Mouse (Mus musculus) hindbrain, postnatal 0 days (tissue): ENCODE data around the gene Slamf6. TPM values are rescaled to one million over a fixed set of nuclear protein-coding genes. Genes with fewer than 3 reads are reported as not detected.

Experiments
- ATAC-seq: fragments of 200-750 bp; cut with Nextera tagmentation; 2 replicates; pipeline ENCODE4 v1.8.0; 2017; ENCODE audit warnings: mild to moderate bottlenecking, moderate TSS enrichment, moderate library complexity
- DNase-seq: peaks from one replicate; pipeline ENCODE4 v3.0.0-alpha.2; 2015; ENCODE audit warnings: low spot score
- H3K27ac ChIP-seq: fragments of 300-500 bp; sonication (generic); 2 replicates; pipeline ENCODE4 v1.5.1; 2014; ENCODE audit warnings: mild to moderate bottlenecking
- H3K27me3 ChIP-seq: fragments of 300-500 bp; sonication (generic); 2 replicates; pipeline ENCODE4 v1.6.1; 2014; ENCODE audit warnings: low read length, mixed read lengths; ENCODE audit not compliant: insufficient read depth
- H3K36me3 ChIP-seq: fragments of 300-500 bp; sonication (generic); 2 replicates; pipeline ENCODE4 v1.6.1; 2014; ENCODE audit warnings: low read length, mixed read lengths; ENCODE audit not compliant: insufficient read depth
- H3K4me1 ChIP-seq: fragments of 300-500 bp; sonication (generic); 2 replicates; pipeline ENCODE4 v1.6.1; 2014; ENCODE audit warnings: antibody characterized with exemption, low read length, mixed read lengths; ENCODE audit not compliant: insufficient read depth
- H3K4me2 ChIP-seq: fragments of 300-500 bp; sonication (generic); 2 replicates; pipeline ENCODE4 v1.6.1; 2014; ENCODE audit warnings: low read depth, mild to moderate bottlenecking, low read length, moderate library complexity, mixed read lengths
- H3K4me3 ChIP-seq: fragments of 300-500 bp; sonication (generic); 2 replicates; pipeline ENCODE4 v1.5.1; 2014; ENCODE audit warnings: low read length
- H3K9ac ChIP-seq: fragments of 300-500 bp; sonication (generic); replicated peaks from 2 replicates; pipeline ENCODE4 v1.6.1; 2014; ENCODE audit warnings: mild to moderate bottlenecking, low read length, moderate library complexity, mixed read lengths
- H3K9me3 ChIP-seq: fragments of 300-500 bp; sonication (generic); 2 replicates; pipeline ENCODE4 v1.6.1; 2016; ENCODE audit warnings: low read length, mixed read lengths
- CTCF ChIP-seq: IDR thresholded peaks from 2 replicates; pipeline ENCODE4 v1.5.1; 2016; ENCODE audit warnings: antibody characterized with exemption, control low read depth, low read depth
- WGBS: fragments of 180-500 bp; shearing (Covaris S2); extraction: QIAGEN DNeasy Blood & Tissue Kit; methylation state at CpG from one replicate; pipeline ENCODE4 v1.1.7; 2014; 5-methylcytosine and 5-hydroxymethylcytosine counted together
- polyA plus RNA-seq: library from polyadenylated mRNA; unstranded; fragments of >200 nt; fragmentation: Nextera tagmentation; extraction: Ambion mirVana; gene quantifications from 2 replicates; pipeline ENCODE4 v1.2.1, GENCODE M21; 2015
- total RNA-seq: library from RNA; depleted of rRNA; stranded (reverse); fragments of >200 nt; gene quantifications from 2 replicates; pipeline ENCODE4 v1.2.3, GENCODE M21; 2014

The Slamf6 gene
- total and polyA plus RNA-seq, 2 experiments from 2014 or later = 0.15 to 0.42 TPM

GRCm38 (mm10) chr1:171938952-171939948 lies 21.9 kb downstream of the Slamf6 start:
- no peak overlapping the region for H3K4me3 ChIP-seq

GRCm38 (mm10) chr1:171940626-171941025 lies 23.3 kb downstream of the Slamf6 start:
- Histone ChIP-seq H3K4me1 (no peaks in the 10 kb centered on the region), H3K27me3 (no peaks in the 10 kb centered on the region), H3K9ac (no peak overlapping the region), H3K36me3 (no peaks in the 10 kb centered on the region), H3K27ac (no peak overlapping the region), H3K9me3 (no peaks in the 10 kb centered on the region), H3K4me2 (no peak overlapping the region), H3K4me3 (no peak overlapping the region)
- DNase-seq (no peak), ATAC-seq (no peak)
- no peak for TF ChIP-seq CTCF
- WGBS = 79% methylated on average over 6 of the region's 6 CpGs

More at GRCm38 (mm10) chr1:171938952-171939948, 21.9 kb downstream of the Slamf6 start:
- Histone ChIP-seq H3K9me3 (no peaks in the 10 kb centered on the region), H3K27ac (no peak overlapping the region), H3K9ac (no peak overlapping the region), H3K4me1 (no peaks in the 10 kb centered on the region), H3K27me3 (no peaks in the 10 kb centered on the region), H3K4me2 (no peak overlapping the region), H3K36me3 (no peaks in the 10 kb centered on the region)
- 84% methylated on average over 14 of the region's 14 CpGs for WGBS
- TF ChIP-seq CTCF = no peak
- DNase-seq (no peak), ATAC-seq (no peak)

- no peaks in the 10 kb centered on the region for H3K9me3 ChIP-seq
- H3K4me3 ChIP-seq = no peak overlapping the region
- no peak overlapping the region for H3K27ac ChIP-seq
- no peak overlapping the region for H3K4me2 ChIP-seq
- 51% methylated on average over 6 of the region's 6 CpGs for WGBS
- H3K4me1 ChIP-seq = no peaks in the 10 kb centered on the region
- TF ChIP-seq CTCF = no peak
- DNase-seq = no peak
- H3K36me3 ChIP-seq = no peaks in the 10 kb centered on the region
- H3K9ac ChIP-seq = no peak overlapping the region
- no peak for ATAC-seq
- no peaks in the 10 kb centered on the region for H3K27me3 ChIP-seq
Observed at GRCm38 (mm10) chr1:171946447-171946995, 29.2 kb downstream of the Slamf6 start.

GRCm38 (mm10) chr1:171948161-171948945 lies 31.0 kb downstream of the Slamf6 start:
- 44% methylated on average over 11 of the region's 11 CpGs for WGBS
- Histone ChIP-seq H3K9me3 (no peaks in the 10 kb centered on the region), H3K4me2 (no peak overlapping the region), H3K36me3 (no peaks in the 10 kb centered on the region), H3K4me3 (no peak overlapping the region), H3K9ac (no peak overlapping the region), H3K27me3 (no peaks in the 10 kb centered on the region), H3K4me1 (no peaks in the 10 kb centered on the region), H3K27ac (no peak overlapping the region)
- no peak for TF ChIP-seq CTCF
- ATAC-seq = no peak
- DNase-seq = no peak

- Histone ChIP-seq H3K4me3 (no peak overlapping the region), H3K9ac (no peak overlapping the region), H3K27me3 (no peaks in the 10 kb centered on the region), H3K36me3 (no peaks in the 10 kb centered on the region), H3K4me1 (no peaks in the 10 kb centered on the region), H3K9me3 (no peaks in the 10 kb centered on the region), H3K27ac (no peak overlapping the region), H3K4me2 (no peak overlapping the region)
- TF ChIP-seq CTCF = no peak
- no peak for DNase-seq
- WGBS = 70% methylated on average over 6 of the region's 6 CpGs
- no peak for ATAC-seq
Observed at GRCm38 (mm10) chr1:171948946-171949508, 31.7 kb downstream of the Slamf6 start.

- Histone ChIP-seq H3K27me3 (no peaks in the 10 kb centered on the region), H3K4me3 (no peak overlapping the region), H3K27ac (no peak overlapping the region), H3K36me3 (no peaks in the 10 kb centered on the region), H3K4me2 (no peak overlapping the region), H3K9me3 (no peaks in the 10 kb centered on the region), H3K9ac (no peak overlapping the region), H3K4me1 (no peaks in the 10 kb centered on the region)
- ATAC-seq (no peak), DNase-seq (no peak)
- WGBS = 70% methylated on average over 6 of the region's 6 CpGs
- TF ChIP-seq CTCF = no peak
Observed at GRCm38 (mm10) chr1:171955071-171955470, 37.8 kb downstream of the Slamf6 start.
